Mouse (Mus musculus) hindbrain, embryonic 15.5 days (tissue): Measurements from ENCODE around the gene Lrrc73. TPM values are rescaled to one million over a fixed set of nuclear protein-coding genes. Genes with fewer than 3 reads are reported as not detected.

ENCODE experiments used
- ATAC-seq: fragments of 200-750 bp; cut with Nextera tagmentation; 2 replicates; pipeline ENCODE4 v1.8.0; 2017; ENCODE audit warnings: low read depth, moderate number of reproducible peaks, moderate TSS enrichment; ENCODE audit not compliant: low FRiP score
- H3K27ac ChIP-seq: fragments of 300-500 bp; sonication (generic); replicated peaks from 2 replicates; pipeline ENCODE4 v1.5.1; 2015; ENCODE audit warnings: mild to moderate bottlenecking, inconsistent platforms
- H3K27me3 ChIP-seq: fragments of 300-500 bp; sonication (generic); 2 replicates; pipeline ENCODE4 v1.6.1; 2015; ENCODE audit warnings: control low read depth, inconsistent platforms
- H3K36me3 ChIP-seq: fragments of 300-500 bp; sonication (generic); 2 replicates; pipeline ENCODE4 v1.6.1; 2015; ENCODE audit warnings: control low read depth, inconsistent platforms
- H3K4me1 ChIP-seq: fragments of 300-500 bp; sonication (generic); replicated peaks from 2 replicates; pipeline ENCODE4 v1.6.1; 2015; ENCODE audit warnings: control low read depth, inconsistent platforms
- H3K4me2 ChIP-seq: fragments of 300-500 bp; sonication (generic); 2 replicates; pipeline ENCODE4 v1.6.1; 2015; ENCODE audit warnings: moderate library complexity, mild to moderate bottlenecking, inconsistent platforms
- H3K4me3 ChIP-seq: fragments of 300-500 bp; sonication (generic); 2 replicates; pipeline ENCODE4 v1.5.1; 2015; ENCODE audit warnings: mild to moderate bottlenecking, inconsistent platforms
- H3K9ac ChIP-seq: fragments of 300-500 bp; sonication (generic); 2 replicates; pipeline ENCODE4 v1.6.1; 2015; ENCODE audit warnings: inconsistent platforms
- H3K9me3 ChIP-seq: fragments of 300-500 bp; sonication (generic); 2 replicates; pipeline ENCODE4 v1.6.1; 2016; ENCODE audit warnings: control low read depth, inconsistent platforms
- WGBS: fragments of 180-500 bp; shearing (Covaris S2); methylation state at CpG from one replicate; pipeline ENCODE4 v1.1.7; 2015; 5-methylcytosine and 5-hydroxymethylcytosine counted together
- polyA plus RNA-seq: library from polyadenylated mRNA; unstranded; fragments of >200 nt; fragmentation: Nextera tagmentation; extraction: Ambion mirVana; gene quantifications from 2 replicates; pipeline ENCODE4 v1.2.1, GENCODE M21; 2015

Lrrc73 gene
- polyA plus RNA-seq, 1 experiment from 2014 or later: 18.5 TPM

DNA sequence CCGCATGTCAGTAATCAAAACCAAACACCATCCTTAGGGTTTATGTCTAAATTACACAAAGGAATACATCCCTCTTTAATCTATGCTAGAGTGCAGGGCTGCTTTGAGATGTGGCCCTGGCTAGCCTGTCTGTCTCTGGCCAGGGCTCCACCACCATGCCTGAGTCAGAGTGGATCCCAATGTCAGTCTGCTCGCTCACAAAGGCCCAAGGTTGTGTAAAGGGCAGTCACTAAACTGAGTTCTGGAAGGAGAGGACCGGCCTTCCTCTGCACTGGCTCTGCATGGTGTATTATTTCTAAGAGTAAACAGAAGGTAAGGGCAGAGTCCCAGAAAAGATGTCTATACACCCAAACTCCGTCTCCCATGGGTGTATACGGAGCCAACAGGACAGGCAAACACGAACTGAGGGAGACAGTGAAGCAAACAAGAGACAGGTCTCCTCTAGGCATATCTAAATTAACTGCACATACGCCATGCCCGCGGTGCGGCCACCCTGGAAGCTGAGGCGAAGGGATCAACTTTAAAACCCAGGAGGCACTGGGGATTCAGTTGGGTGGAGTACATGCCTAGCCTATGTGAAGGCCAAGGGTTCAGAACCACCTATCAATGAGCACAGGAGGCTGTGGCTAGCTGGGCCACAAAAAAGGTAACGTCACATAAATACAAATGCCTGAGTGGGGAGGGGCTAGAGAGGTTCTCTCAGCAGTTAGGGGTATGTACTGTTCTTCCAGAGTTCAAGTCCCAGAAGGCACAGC lies 24.9 kb downstream of the Lrrc73 start:
- H3K9ac ChIP-seq: no peak overlapping the region
- ATAC-seq: no peak
- no peaks in the 10 kb centered on the region for H3K9me3 ChIP-seq
- H3K4me2 ChIP-seq: no peak overlapping the region
- 90% methylated on average over 12 of the region's 12 CpGs for WGBS
- no peak overlapping the region for H3K27ac ChIP-seq
- no peak overlapping the region for H3K4me3 ChIP-seq
- peaks cover 8% of the 10 kb centered on the region; the same call in 1 of the 2 replicates for H3K36me3 ChIP-seq
- no peaks in the 10 kb centered on the region for H3K27me3 ChIP-seq
- peaks cover 12% of the 10 kb centered on the region for H3K4me1 ChIP-seq

DNA sequence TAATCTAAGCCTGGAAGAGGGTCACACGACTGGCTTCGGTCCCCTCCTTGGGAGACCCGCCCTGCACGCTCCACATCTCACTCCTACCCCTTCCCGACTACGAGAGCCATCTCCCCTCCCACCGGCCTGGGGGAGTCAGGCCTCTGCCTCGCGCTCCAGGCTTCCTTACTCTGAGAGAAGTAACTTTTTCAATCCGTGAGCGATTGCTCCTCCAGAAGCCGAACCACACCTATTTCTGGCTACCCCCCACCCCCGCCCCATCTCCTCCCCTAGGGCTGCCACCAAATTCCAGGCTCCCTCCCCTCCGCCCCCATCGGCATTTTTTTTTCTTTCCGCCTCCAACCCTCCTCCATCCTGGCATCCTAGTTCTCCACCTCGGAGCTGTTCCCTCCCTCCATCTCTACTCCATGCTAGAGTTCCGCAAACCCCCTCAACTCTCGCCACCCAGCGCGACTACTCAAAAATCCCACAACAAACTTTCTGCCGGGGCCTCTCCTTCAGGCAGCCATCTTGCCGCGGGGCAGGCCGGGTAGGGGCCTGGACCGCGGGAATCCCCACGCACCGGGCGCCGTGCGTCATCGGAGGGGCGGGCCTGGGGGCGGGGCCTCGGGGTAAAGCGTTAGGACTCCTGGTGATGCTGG lies 29.3 kb downstream of the Lrrc73 start, which contains the start of gene Tjap1:
Gene Tjap1 (minus strand): TSS at position 544 of the 641 bp plus-strand sequence.
- H3K36me3 ChIP-seq: peaks cover 8% of the 10 kb centered on the region; the same call in 1 of the 2 replicates
- H3K27me3 ChIP-seq: no peaks in the 10 kb centered on the region
- H3K4me3 ChIP-seq: peak within 1 kb of the TSS; percentile 60
- peaks cover 15% of the 10 kb centered on the region for H3K4me1 ChIP-seq
- ATAC-seq: peak; percentile 95
- peak within 1 kb of the TSS; percentile 96 for H3K4me2 ChIP-seq
- WGBS: under 1% methylated on average over 37 of the region's 37 CpGs
- peak within 1 kb of the TSS; percentile 75 for H3K27ac ChIP-seq
- no peaks in the 10 kb centered on the region for H3K9me3 ChIP-seq
- peak within 1 kb of the TSS; percentile 58 for H3K9ac ChIP-seq

DNA sequence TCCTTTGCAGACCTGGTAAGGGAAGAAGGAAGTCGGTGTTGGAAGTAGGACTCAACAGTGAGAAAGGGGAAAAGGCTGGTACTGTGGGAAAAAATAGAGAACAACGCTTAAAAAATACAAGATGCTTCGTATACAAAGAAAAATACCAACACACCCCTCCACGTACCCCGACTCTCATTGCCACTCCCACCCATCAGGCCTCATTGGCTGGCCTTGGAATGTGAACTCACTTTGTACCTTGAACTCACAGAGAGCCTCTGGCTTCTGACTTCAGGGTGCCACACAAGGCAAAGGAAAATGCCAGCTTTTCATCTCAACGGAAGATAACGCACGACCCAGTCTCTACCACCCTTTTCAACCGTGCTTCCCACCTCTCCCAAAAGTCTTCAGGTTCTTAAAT lies 29.8 kb downstream of the Lrrc73 start:
- no peaks in the 10 kb centered on the region for H3K9me3 ChIP-seq
- H3K4me1 ChIP-seq: peaks cover 15% of the 10 kb centered on the region
- peak overlapping the region; percentile 75; the same call in 1 of the 2 replicates for H3K27ac ChIP-seq
- peak; percentile 55 for ATAC-seq
- peak overlapping the region; percentile 60 for H3K4me3 ChIP-seq
- no peaks in the 10 kb centered on the region for H3K27me3 ChIP-seq
- H3K36me3 ChIP-seq: peaks cover 8% of the 10 kb centered on the region; the same call in 1 of the 2 replicates
- peak overlapping the region; percentile 58; the same call in 1 of the 2 replicates for H3K9ac ChIP-seq
- 20% methylated on average over 9 of the region's 9 CpGs for WGBS
- H3K4me2 ChIP-seq: peak overlapping the region; percentile 96

DNA sequence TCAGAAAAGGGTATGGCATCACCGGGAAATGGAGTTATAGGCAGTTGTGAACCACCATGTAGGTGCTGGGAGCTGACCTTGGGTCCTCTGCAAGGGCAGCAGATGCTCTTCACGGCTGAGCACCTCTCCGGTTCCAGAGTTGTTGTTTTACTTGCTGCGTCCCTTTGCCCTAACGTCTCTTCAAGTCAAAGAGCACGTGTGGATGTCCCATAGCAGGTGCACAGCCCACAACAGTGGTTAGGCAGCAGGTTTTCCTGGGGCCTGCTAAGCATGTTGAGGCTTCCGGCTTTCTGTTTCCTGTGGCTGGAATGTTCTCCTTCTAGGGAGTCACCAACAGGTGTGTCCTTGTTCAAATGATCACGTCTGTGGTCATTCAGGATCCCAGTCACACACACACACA lies 30.6 kb downstream of the Lrrc73 start:
- no peak overlapping the region for H3K4me3 ChIP-seq
- H3K9me3 ChIP-seq: no peaks in the 10 kb centered on the region
- WGBS: 88% methylated on average over 8 of the region's 8 CpGs
- H3K27me3 ChIP-seq: no peaks in the 10 kb centered on the region
- H3K4me1 ChIP-seq: peaks cover 15% of the 10 kb centered on the region
- ATAC-seq: no peak
- H3K4me2 ChIP-seq: no peak overlapping the region
- H3K9ac ChIP-seq: no peak overlapping the region
- no peak overlapping the region for H3K27ac ChIP-seq
- H3K36me3 ChIP-seq: peaks cover 3% of the 10 kb centered on the region; the same call in 1 of the 2 replicates

DNA sequence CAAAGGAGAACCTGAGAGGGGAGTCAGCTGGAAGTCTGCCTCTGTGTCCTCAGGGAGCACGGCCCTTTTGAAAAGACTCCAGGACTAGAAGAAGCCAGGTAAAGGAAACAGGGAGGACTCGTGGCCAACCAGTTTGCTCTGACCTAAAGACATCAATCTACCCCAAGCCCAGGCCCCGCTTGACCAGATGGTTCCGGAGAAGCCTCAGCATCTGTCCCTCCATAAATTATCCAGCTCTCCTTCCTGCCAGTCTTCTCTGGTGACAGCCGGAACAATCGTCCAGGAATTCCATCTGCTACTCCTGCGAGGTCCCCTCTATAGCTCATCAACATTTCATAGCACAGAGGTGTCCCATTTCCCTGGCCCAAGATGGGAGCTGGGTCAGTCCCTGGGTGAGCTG lies 31.3 kb downstream of the Lrrc73 start:
- peaks cover 15% of the 10 kb centered on the region for H3K4me1 ChIP-seq
- WGBS: 48% methylated on average over 7 of the region's 7 CpGs
- H3K4me3 ChIP-seq: no peak overlapping the region
- no peaks in the 10 kb centered on the region for H3K9me3 ChIP-seq
- no peak overlapping the region for H3K27ac ChIP-seq
- no peak for ATAC-seq
- H3K4me2 ChIP-seq: no peak overlapping the region
- no peaks in the 10 kb centered on the region for H3K27me3 ChIP-seq
- H3K9ac ChIP-seq: no peak overlapping the region
- no peaks in the 10 kb centered on the region for H3K36me3 ChIP-seq

DNA sequence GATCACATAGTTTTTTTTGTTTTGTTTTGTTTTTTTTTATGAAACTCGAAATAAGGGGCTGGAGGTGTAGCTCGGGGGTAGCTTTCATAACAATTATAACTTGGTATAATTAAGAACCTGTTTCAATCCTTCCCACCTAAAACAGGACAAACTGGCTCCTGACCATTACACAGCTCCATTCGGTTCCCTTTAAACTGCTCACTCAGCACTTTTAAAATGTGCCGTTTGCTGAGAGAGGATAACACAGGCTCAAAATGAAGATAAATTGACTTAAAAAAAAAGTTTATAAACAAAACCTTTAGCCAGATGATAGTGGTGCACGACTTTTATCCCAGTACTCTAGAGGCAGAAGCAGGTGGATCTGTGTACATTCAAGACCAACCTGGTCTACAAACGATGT lies 32.1 kb downstream of the Lrrc73 start:
- Histone ChIP-seq H3K9ac (no peak overlapping the region), H3K27me3 (no peaks in the 10 kb centered on the region), H3K36me3 (no peaks in the 10 kb centered on the region), H3K4me3 (no peak overlapping the region), H3K9me3 (no peaks in the 10 kb centered on the region), H3K4me1 (peaks cover 15% of the 10 kb centered on the region), H3K4me2 (no peak overlapping the region), H3K27ac (no peak overlapping the region)
- no peak for ATAC-seq
- WGBS: 73% methylated on average over 6 of the region's 6 CpGs

DNA sequence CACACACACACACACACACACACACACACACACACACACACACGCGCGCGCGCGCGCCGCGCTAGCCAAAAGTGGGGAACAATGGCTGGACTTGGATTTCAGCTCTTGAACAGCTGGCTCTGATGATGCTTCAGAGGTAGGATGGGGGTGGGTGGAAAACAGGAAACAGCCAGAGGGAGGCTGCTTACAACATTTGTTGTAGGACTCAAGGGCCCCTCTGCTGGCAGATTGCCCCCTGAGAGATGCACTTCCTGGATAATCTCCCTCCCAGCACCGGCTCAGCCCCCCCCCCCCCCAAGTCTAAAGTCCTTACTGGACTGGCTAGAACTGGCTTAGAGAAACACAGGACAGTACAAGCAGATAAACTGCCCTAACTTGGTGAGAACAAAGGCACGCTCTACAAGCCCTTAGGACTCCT lies 34.4 kb downstream of the Lrrc73 start:
- Histone ChIP-seq H3K9ac (no peak overlapping the region), H3K36me3 (no peaks in the 10 kb centered on the region), H3K4me3 (no peak overlapping the region), H3K9me3 (no peaks in the 10 kb centered on the region), H3K27ac (no peak overlapping the region), H3K27me3 (0 out of 2 replicates have a peak, but pooled peaks cover 4% of the 10 kb centered on the region), H3K4me2 (no peak overlapping the region), H3K4me1 (peaks cover 6% of the 10 kb centered on the region)
- ATAC-seq: no peak
- WGBS: 85% methylated on average over 11 of the region's 11 CpGs

DNA sequence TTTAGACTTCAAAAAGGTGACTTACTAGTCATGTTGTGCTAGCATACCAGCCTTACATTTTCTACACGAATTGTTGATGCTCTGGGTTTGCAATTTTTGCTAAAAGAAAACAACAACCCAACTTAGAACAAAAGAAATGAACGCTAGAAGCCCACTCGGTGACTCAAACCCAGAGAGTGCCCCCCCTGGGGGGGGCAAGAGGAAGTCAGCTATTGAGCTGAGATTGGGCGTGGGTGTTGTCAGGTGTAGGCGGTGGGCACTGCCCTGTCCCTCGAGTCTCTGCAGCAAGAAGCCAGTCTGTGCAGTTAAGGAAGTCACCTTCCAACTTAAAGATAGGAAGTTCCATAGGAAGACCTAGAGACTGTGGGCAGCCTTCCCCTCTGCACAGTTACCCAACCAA lies 43.3 kb downstream of the Lrrc73 start:
- WGBS: 53% methylated on average over 6 of the region's 6 CpGs
- Histone ChIP-seq H3K4me1 (peaks cover 25% of the 10 kb centered on the region), H3K4me2 (peak overlapping the region; percentile 89), H3K27me3 (peaks cover 26% of the 10 kb centered on the region), H3K4me3 (peak overlapping the region; percentile 88), H3K9ac (no peak overlapping the region; the same call in 1 of the 2 replicates), H3K9me3 (no peaks in the 10 kb centered on the region), H3K36me3 (no peaks in the 10 kb centered on the region), H3K27ac (peak overlapping the region; percentile 90)
- no peak for ATAC-seq

DNA sequence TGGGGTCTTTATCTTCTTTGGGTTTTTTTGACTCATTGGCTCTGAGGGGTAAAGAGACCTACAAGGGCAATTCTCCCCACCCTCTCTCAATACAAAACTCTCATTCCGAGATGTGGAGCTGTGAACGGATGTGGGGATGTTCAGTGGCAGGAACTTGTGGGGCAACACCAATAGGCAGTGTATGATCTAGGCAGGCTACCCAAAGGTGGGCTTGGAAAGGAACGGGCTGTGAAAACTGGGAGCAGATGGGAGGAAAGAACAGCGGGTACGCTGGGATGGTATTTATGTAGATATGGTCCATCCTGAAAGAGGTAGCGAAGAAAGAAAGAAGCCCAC lies 43.7 kb downstream of the Lrrc73 start:
- no peak for ATAC-seq
- Histone ChIP-seq H3K27me3 (peaks cover 26% of the 10 kb centered on the region), H3K27ac (peak overlapping the region; percentile 90), H3K9ac (peak overlapping the region; percentile 90), H3K36me3 (no peaks in the 10 kb centered on the region), H3K4me1 (peaks cover 25% of the 10 kb centered on the region), H3K4me3 (peak overlapping the region; percentile 88), H3K9me3 (no peaks in the 10 kb centered on the region), H3K4me2 (peak overlapping the region; percentile 89)
- WGBS: 7% methylated on average over 6 of the region's 6 CpGs

DNA sequence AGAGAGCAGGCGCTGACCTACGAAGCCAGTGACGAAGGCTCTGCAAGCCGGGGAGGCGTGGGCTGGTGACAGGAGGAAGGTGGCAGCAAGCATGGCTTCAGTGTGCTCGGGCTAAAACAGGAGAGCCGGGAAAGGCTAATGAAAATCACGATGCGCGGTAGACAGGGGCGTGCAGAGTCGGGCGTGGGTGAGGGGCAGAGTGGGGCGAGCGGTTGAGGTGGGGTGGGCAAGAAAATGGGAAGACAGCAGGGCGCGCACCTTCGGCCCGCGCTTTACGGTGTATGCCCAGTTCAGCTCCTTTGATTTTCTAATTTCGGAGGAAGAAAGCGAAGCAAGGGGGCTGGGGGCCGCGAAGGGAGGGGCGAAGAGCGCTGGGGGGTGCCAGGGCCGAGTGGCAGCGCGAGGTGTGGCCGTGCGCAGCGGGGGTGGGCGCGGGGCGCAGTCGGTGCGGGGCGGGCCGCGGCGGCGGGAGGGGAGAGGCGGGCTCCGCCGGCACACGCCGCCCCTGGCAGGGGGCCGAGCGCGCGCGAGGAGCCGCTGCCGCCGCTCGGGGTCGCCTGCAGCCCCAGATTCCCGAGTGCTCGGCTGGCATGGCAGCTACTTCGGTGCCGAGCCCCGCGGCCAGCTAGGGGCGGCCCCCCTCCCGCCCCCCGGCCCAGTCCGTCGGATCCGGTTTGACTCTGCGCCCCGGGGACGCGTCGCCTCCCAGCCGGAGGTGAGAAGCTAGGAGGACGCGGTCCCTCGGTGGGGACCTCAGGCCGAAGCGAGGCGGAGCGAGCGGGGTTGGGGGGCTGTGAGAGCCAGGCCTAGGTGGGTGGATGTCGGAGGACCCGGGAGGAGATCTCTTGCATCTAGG lies 44.3 kb downstream of the Lrrc73 start, which contains the start of gene Dlk2:
Gene Dlk2 (plus strand): TSS at position 58 of the 856 bp plus-strand sequence.
- ATAC-seq: peak; percentile 75
- Histone ChIP-seq H3K4me1 (peaks cover 25% of the 10 kb centered on the region), H3K9ac (peak within 1 kb of the TSS; percentile 90), H3K36me3 (0 out of 2 replicates have a peak, but pooled peaks cover 2% of the 10 kb centered on the region), H3K9me3 (no peaks in the 10 kb centered on the region), H3K4me2 (peak within 1 kb of the TSS; percentile 89), H3K27ac (peak within 1 kb of the TSS; percentile 90), H3K4me3 (peak within 1 kb of the TSS; percentile 88), H3K27me3 (peaks cover 22% of the 10 kb centered on the region)
- WGBS: under 1% methylated on average over 71 of the region's 86 CpGs

DNA sequence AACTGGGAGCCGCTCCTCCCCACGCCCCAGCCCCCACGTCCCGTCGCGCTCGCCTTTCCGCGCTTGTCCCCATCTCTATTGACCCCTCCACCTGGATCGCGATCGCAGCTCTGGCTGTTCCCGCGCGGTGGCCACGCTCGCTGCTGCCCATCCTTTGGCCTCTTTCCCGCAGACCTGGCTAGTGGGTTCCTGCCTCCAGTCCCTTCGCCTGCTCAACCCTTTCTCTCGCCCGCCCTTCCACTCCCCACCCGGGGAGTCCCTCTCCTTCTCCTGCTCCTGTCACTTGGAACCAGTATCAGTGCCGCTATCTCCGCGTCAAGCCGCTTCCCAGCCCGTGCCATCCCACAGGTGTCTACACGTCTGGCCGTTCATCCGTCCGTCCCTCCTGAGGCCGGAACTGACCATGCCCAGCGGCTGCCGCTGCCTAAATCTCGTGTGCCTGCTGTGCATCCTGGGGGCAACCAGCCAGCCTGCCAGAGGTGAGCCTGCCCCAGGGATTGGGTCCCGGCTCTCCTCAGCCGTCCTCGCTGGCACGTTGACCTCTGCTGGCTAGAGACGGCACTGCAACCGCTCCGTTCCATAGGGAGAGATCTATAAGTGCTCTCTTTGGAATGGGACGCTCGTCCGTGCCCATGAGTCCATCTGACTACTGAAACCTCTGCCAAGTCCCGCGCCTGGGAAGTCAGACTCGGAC lies 45.0 kb downstream of the Lrrc73 start:
- no peaks in the 10 kb centered on the region for H3K9me3 ChIP-seq
- peak overlapping the region; percentile 88 for H3K4me3 ChIP-seq
- H3K9ac ChIP-seq: peak overlapping the region; percentile 90
- peaks cover 25% of the 10 kb centered on the region for H3K4me1 ChIP-seq
- WGBS: under 1% methylated on average over 43 of the region's 48 CpGs
- H3K27ac ChIP-seq: peak overlapping the region; percentile 90
- ATAC-seq: peak; percentile 70
- H3K27me3 ChIP-seq: peaks cover 18% of the 10 kb centered on the region
- peak overlapping the region; percentile 89 for H3K4me2 ChIP-seq
- peaks cover 2% of the 10 kb centered on the region; the same call in 1 of the 2 replicates for H3K36me3 ChIP-seq
